Mouse (Mus musculus): ENCODE measurements around the gene Rarres2.

GRCm38 (mm10) chr6:48536091-48536490, 36.5 kb downstream of the Rarres2 start:
- TF ChIP-seq CTCF (IDR thresholded peaks at IDR 0.05; ENCODE audit: extremely low read depth, insufficient read depth, insufficient read length, insufficient replicate concordance) (no peak), POLR2A (IDR thresholded peaks at IDR 0.05; ENCODE audit: low read depth, low read length) (no peak)
